Mouse (Mus musculus) frontal cortex, adult (tissue): Measurements from ENCODE around the gene Slc39a5.
A peak's percentile ranks its signal among the peaks of the same experiment; 100 is the strongest.

Experiments used
- ATAC-seq: cut with Nextera tagmentation; 2 replicates; pipeline ENCODE4 v1.9.2; 2017; ENCODE audit warnings: mild to moderate bottlenecking, moderate library complexity, mixed read lengths; ENCODE audit not compliant: low TSS enrichment

Gene Slc39a5

DNA sequence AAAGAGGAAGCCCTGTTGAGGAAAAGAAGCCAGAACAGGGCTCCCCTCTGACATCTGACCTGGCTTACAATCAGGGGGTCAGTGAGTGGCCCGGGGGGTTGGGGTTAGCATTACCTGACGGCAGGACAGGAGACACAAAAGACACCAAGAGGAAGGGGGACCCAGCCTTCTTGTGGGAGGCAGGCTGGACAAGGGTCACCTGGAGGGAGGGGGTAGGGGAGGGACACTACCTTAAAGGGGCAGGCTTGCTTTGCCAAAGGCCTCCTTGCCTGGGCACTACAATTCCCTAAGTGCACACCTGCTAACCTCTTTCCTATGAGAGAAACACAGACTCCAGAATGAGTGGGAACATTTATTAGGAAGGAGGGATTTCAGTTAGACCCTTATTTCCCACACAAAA is at the start of gene Slc39a5:
TSS of gene Slc39a5 (minus strand) at position 174 of the 400 bp plus-strand sequence.
- no peak for ATAC-seq

DNA sequence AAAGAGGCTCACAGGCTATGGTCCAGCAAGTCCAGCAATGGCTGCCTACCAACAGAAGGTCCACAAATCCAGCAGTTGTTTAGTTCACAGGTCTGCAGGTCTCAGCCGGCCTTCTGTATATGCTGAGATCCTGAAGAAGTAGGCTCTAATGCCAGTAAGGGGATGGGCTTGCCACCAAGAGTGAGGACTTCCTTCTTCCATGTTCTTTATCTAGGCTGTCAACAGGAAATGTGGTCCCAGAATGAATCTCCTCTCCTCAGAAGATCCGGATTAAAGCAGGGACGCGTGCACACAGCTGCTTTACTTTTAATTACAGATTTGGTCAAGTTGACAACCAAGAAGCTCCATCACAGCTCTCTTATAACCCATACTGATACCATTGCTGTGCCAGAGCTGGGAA is 44.4 kb upstream of the Slc39a5 start:
- no peak for ATAC-seq

DNA sequence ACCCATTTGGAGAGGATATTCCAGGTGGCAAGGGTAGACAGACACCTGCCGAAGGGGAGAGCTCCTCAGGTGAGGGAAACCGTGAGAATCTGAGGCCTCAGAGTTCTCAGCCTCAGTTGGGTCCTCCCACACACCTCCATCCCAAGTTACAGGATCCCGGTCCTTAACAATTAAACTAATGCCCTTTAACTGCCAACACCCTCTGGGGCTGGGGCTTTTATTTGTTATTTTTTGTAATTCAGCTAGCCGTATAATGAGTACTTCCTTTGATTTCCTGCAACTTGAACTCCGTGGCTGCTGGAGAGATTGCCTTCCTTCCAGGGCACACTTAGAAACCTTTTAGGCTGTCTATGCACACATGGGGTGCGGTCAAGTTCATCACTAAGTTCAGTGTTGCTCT is 43.3 kb upstream of the Slc39a5 start:
- no peak for ATAC-seq

DNA sequence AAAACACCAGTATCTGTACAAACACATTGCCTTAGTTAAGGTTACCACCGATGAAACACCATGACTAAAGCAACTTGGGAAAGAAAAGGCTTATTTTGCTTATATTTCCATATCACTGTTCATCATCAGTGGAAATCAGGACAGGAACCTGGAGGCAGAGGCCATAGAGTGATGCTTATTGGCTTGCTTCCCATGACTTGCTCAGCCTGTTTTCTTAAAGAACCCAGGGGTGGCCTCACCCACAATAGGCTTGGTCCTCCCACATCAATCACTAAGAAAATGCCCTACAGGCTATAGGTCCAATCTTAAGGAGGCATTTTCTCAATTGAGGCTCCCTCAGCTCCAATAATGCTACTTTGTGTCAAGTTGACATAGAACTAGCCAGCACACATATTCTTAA is 41.7 kb upstream of the Slc39a5 start:
- ATAC-seq: no peak

DNA sequence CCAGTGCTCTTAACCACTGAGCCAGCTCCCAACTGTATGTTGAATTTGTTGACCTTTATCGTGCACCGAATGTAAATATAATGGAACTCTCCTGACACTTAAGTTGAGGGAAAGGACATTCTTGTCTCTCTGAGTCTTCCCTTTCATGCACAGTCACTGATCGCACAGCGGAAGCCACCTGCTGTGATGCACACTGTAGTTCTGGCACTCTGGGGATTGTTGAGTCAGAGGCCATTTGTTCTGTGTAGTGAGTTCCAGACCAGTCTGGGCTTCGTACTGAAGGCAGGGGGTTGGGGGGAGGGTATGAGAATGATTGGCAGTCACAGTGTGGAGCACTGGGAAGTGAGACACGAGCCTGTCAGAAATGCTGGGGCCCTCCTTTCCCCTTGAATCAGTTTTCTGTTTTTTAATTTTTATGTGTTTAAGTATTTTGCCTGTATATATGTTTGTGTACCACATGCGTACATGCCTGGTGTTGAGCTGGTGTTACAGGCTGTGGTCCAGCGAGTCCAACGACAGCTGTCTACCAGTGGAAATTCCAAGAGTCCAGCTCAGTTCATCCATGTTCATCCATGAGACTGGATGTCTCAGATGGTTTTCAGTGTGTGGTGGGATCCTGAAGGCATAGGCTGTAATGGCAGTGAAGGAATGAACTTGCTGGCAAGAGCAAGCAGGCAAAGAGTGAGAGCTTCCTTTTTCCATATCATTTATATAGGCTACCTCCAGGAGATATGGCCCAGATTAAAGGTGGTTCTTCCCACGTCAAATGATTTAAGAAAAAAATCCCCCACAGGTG is 40.5 kb upstream of the Slc39a5 start:
- ATAC-seq: no peak

DNA sequence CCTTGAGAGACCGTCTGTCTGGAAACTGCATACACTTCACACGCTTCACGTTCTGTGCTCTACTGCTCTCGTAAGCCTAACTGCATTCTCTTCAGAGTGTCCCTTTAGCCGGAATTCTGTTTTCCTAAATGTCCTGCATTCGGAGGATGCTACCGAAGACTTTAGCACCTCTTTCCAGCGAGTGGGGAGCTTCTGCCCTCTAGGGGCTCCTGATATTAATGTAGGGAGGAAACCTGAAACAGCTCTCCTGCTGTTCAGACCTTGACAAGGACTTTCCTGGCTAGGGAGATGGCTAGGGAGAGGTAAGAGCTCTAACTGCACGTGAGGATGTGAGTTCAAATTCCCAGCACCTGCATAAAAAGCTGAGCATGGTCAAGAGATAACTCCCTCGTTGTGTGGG is 39.4 kb upstream of the Slc39a5 start:
- peak; percentile 22; the same call in 1 of the 2 replicates for ATAC-seq

DNA sequence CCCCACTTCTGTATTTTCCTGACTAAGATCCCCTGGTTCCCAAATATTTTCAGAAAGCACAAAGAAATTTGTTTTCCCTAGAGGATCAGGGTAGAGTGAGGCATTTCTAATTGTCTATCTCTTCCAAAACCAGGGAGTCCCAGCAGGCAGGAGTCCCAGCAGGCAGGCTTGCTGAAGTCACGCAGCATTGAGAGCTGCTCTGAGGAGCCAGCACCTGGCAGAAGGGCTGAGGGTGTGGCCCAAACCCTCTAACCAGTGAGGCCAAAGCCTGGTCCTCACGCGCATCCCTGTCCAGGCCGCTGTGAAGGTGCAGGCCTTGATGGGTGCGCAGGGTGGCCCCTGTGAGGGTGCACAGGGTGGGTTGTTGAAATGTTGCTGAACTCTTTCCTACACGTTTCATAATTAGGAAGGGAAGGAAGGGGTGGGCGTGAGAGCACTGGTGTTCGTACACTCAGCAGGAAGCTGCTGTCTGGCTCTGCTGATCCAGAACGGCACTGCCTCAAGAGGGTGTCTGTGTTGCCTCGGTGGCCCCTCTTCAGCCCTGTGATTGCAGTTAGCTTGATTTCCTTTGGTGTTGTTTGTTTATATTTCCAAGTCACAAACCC is 37.7 kb upstream of the Slc39a5 start:
- ATAC-seq: peak; percentile 64; the same call in 1 of the 2 replicates

DNA sequence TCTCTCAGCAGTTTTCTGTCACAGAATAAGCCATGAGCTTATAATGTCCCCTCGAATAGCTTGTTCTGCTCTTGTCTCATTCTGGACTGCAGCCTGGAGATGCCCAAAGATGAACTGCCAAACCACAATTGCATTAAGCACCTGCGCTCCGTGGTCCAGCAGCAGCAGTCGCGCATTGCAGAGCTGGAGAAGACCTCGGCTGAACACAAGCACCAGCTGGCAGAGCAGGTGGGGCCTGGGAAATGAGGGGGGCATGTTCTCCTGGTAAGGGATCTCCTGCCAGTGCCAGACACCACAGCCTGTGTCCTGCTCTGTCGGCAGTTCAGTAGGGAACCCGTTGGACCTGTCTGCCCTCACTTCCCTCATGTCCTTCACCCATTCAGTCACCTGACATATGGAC is 35.3 kb upstream of the Slc39a5 start:
- no peak for ATAC-seq

DNA sequence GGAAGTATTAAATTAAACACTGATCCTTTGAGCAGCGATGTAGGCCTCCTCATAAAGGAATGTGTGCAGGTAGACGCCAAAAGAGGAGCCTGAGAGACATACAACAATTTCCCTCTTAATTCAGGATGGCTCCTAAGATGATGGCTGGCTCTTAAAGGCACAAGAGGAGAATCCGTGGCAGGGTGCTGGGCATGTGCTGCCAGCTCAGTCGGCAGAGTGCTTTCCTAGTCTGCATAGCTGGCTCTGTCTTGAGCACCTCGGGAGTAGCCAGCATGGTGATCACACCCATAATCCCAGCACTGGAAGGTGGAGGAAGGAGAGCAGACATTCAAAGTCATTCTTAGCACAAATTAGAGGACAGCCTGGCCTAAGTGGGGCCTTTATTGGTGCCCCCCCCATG is 34.8 kb upstream of the Slc39a5 start:
- no peak for ATAC-seq

DNA sequence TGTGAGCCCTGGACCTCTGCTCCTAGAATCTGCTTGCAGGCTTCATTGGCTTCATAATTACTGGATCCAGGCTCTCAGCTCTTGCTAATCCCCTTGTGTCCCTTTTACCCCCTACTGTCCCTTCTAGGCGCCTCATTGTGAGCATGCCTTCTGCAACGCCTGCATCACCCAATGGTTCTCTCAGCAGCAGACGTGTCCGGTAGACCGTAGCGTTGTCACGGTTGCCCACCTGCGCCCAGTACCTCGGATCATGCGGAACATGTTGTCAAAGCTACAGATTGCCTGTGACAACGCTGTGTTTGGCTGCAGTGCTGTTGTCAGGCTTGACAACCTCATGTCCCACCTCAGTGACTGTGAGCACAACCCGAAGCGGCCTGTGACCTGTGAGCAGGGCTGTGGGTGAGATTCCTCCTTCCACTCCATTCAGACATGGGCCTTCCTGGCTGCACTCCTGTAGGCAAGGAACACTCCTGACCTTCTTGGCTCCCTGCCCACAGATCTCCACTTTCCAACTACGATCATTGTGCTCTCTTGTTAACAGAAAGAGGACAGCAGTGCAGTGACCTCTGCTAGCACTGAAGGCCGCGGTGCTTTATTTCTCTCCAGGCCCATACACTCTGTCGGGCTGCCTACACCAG is 34.3 kb upstream of the Slc39a5 start:
- ATAC-seq: no peak

DNA sequence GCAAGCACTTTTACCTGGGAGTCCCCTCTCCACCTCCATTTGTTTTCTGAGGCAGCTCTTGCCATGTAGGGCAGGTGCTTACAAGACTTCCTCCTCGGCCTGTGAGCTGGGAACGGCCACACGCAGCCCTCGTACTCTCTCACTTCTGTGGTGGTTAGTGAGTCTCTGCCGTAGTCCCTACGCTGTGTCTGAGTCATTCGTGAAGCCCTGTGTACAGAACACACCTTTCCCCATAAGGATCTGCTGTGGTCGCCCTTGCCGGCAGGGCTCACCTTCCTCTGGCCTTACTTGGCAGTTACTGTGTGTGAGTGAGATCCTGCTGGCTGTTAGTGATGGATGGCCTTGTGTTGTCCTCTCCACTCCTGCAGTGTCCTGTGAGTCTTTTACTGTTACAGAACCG is 33.7 kb upstream of the Slc39a5 start:
- ATAC-seq: no peak

DNA sequence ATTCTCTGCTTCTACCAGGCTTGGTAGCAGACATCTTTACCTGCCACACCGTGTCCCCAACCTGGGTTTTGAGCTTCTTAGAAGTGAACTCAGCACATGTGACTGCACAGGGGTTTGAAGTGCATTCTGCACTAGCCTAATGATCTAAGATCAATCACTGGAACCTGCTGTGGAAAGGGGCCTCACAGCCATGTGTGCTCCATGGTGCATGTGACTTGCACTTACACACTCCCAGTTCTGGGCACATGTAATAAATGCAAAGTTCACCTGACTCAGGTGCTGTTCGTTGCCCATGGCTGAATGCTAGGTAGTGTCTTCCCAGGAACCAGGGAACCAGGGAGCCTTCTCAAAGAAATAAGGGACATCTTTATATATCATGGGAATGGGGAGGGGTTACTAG is 32.4 kb upstream of the Slc39a5 start:
- no peak for ATAC-seq

DNA sequence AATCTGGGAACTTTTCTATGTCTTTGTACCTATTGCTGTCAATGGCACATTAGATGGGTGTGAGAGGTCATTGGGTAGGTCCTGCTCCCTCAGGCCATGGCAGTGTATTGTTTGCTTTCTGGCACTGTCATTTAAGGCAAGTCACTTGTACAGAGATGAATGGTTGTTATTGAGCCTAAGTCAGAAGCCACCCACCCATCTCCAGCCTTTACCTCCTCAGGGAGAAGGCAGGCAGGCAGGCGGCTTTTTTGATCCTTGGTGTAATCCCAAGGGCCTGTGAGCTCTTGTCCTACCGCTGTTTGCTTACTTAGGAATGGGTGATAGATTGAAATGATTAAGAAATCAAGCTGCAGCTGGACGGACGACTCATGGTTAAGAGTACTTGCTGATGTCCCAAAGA is 28.4 kb upstream of the Slc39a5 start:
- no peak for ATAC-seq

DNA sequence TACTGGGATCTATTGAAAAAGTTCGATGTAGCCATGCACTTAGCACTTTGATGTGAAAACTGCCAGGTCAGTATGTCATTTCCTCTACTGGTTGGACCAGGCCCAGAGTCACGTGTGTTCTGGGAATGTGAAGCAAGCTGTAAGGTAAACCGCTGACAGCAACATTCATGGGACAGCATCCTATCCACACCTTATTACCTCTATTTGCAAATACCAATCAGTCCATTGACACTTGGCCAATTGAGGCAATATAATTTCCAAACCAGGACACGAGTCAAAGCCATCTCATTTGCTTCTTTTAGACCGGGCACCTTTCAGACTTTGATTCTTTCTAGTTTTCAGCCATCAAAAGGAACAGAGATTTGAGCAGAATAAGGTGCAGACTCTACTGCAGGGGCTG is 28.0 kb upstream of the Slc39a5 start:
- no peak for ATAC-seq

DNA sequence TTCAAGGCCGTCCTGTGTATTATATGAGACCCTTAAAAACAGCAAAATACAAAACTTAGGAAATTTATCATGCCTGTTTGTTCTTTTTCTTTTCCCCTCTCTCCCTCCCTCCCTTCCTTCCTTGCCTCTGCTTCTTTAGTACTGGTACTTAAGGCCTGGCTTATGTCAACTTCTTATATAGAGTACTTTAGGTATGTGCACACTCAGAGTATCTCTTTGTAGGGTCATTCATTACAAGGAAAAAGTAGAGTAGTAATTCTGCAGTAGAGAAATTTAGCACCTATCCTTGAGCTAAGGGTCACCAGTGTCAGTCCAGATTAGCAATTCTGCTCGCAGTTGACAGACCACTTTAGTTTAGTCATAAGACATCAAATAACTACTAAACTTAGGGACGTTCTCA is 24.2 kb upstream of the Slc39a5 start:
- no peak for ATAC-seq

DNA sequence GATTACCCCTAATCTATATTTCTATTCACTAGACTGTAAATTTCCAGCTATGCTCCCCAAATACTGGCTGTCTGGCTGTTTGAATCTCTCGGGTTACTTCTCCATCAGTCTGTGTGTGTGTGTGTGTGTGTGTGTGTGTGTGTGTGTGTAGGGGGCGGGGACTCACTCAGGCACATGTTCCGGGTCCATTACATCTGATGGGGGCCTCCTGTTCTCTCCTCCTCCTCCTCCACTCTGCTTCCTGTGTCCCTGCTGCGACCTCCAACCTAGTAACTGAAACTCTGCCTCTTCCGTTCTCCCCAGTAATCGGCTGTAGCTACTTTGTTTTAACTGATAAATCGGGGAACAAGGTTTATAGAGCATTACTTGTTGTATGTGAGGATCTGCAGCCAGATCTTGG is 23.6 kb upstream of the Slc39a5 start:
- ATAC-seq: no peak

DNA sequence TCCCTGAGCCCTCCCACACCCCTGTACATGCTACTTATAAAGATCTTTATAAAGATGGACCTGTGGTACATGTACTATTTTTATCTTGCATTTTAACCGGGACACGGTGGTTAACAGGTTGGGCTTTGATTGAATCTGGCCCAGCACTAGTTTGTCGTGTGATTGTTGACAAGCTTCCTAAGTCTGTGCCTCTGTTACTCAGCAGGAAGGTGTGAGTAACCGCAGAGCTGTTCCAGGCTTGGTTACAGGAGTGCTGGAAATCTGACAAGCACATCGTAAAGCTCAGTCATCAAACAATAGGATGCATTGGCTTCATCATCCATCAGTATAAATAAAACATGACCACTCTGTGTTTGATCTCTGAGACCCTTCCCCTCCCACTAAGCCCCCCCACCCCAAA is 21.4 kb upstream of the Slc39a5 start:
- no peak for ATAC-seq

DNA sequence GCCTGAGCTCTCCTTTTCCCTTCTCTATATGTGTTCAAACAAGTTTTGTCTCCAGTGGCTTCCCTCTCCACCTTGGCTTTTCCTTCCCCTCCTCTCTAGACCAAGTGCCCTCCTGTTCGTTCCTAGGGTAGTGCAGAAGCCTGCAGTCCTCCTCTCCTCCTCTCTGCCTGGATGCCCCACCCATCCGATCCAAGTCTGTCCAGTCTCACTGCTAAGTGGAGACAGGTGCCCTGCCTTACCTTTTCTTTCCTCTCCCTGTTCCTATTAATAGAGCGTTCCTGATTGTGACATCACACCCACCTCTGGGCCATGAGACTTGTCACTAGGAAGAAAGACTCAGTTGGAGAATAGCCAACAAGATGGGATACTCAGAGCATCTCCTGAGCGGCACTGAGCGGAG is 13.8 kb upstream of the Slc39a5 start:
- ATAC-seq: no peak

DNA sequence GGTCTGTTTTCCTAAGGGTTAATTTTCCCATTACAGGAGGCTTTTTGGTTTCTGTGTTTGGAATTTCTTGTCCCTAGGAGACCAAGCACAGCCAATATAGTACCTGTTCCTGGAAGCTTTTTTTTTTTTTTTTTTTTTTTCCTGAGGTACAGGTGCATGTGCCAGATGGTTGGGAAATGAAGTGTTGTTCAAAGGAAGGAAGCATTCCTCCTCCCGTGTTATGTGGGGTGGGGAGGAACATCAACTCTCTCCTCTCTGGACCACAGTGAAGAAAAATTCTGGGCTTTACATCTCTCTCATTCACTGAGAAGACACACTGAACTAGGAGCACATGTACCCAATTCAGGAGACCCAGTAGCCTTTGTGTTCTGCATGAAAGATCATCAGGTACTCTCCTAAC is 12.0 kb upstream of the Slc39a5 start:
- ATAC-seq: no peak

DNA sequence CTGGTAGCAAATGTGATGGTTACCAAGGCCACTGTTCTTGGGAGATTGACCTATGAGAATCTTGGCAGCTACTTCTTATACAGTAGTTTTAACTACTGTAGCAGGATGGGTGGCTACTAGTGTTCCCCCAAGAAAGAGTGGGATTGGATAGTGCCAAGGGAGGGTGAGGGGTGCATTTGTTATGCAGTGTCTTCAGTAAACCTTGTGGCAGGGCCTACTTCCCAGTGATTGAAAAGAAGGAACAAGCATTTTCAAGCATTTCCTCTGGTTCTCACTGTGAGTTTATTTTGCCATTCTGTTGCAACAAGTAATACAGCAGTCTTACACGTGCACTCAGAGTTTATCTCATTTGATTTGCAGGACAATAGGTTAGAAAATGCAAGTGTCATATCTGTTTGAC is 11.5 kb upstream of the Slc39a5 start:
- ATAC-seq: no peak

DNA sequence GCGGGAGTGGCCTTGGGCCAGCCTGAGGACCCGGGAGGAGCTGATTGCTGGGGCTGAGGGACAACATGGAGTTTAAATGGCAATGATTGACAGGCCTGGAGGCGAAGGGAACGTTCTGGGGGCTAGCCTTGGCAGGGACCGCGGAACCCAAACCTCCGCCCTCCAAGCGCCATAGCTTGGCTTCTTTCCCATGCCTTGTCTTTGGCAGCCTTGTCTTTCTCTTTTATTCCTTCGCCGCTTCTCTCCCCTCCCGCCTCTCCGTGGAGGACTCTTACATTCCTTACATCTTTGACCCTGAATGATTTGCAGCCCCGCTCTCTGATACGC is 11.0 kb upstream of the Slc39a5 start:
- ATAC-seq: no peak

DNA sequence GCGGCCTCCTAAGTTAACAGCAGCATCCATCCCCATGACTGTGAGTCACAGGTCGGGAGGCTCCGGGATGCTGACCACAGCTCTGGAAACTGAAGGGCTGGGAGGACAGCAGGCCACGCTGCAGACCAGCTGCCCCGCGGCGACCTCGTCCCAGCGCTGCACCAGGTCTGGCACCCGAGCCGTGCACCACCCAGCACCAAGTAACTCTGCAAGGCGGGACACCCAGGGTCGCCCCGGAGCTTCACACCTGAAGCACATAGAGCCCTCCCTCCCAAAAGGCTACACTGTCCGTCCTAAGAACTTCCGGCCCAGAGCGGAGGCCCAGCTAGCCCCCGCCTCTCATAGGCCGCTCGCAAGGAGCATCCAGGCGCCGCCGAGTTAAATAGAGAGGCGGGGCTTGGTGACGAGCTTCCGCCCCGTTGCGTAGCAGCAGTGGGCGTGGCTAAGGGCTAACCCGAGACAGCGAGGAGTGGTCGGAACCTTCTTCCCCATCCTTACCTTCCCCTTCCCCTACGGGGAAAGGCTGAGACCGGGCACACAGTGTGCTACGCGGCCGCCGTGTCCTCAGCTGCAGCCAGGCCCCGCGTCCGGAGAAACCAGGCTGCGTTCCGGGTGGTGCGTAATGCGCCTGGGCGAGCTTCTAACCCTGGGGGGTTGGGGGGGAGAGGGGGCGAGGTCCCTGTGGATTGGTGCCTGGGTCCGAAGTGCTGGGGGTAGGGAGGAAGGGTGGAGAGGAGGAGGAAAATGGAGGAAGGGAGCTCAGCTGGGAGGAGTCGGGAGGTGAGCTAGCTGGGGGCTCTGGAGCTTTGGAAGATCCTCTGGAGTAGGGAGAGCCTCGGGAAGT is 10.4 kb upstream of the Slc39a5 start, which contains the start of the genes Nabp2 and Rnf41:
TSS of gene Nabp2 (minus strand) at position 282 of the 844 bp plus-strand sequence.
TSS of gene Rnf41 (plus strand) at position 447 of the 844 bp plus-strand sequence.
- ATAC-seq: peak; percentile 76

DNA sequence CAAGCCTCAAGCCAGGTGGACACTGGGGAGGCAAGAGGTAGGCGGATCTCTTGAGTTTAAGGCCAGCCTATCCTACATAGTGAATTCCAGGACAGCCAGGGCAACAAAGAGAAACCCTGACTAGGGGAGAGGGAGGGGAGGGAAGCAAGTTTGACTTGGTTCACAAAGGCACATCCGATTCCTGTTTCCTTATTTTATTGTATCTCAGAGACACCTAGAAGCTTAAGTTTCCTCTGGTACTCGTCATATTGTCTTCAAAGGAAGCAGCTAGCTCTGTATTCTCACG is 9.5 kb upstream of the Slc39a5 start:
- no peak for ATAC-seq
